Comparison of ENCODE assay signal across 8 mouse cellular contexts in genomic region chr5:137656977-137657376, GRCm38 (mm10). TPM values are rescaled to one million over a fixed set of nuclear protein-coding genes. Genes with fewer than 3 reads are reported as not detected.
DNase-seq lines count a peak whose midpoint lies in the region; ATAC-seq lines count a peak whose summit lies in the region.

No protein-coding gene starts in this region.

- H3K9me3 ChIP-seq in limb, embryonic 13.5 days: no peaks in the 10 kb centered on the region
- no peaks in the 10 kb centered on the region for H3K9me3 ChIP-seq in midbrain, embryonic 15.5 days
- no peaks in the 10 kb centered on the region for H3K9me3 ChIP-seq in stomach, embryonic 16.5 days (replicated peaks; ENCODE audit: control insufficient read depth, low read length)

- H3K36me3 ChIP-seq in limb, embryonic 13.5 days: peaks cover 59% of the 10 kb centered on the region
- H3K36me3 ChIP-seq in midbrain, embryonic 15.5 days (replicated peaks): 0 out of 2 replicates have a peak, but pooled peaks cover 7% of the 10 kb centered on the region
- peaks cover 6% of the 10 kb centered on the region; the same call in 1 of the 2 replicates for H3K36me3 ChIP-seq in stomach, embryonic 16.5 days (ENCODE audit: control insufficient read depth, insufficient read depth, low read length)

- no peak overlapping the region for H3K4me2 ChIP-seq in limb, embryonic 13.5 days (replicated peaks)
- no peak overlapping the region for H3K4me2 ChIP-seq in midbrain, embryonic 15.5 days
- no peak overlapping the region for H3K4me2 ChIP-seq in stomach, embryonic 16.5 days (ENCODE audit: low read depth, low read length)

- DNase-seq in 416B (ENCODE audit: low read depth): peak; percentile 73
- DNase-seq in embryo, embryonic 10 days (ENCODE audit: low spot score): peak; percentile 84
- DNase-seq in gastrocnemius, postnatal 25 days: peak; percentile 72
- peak; percentile 80 to 87 for DNase-seq in kidney, adult 8-10 months

- no peak overlapping the region; the same call in 1 of the 2 replicates for H3K27ac ChIP-seq in limb, embryonic 13.5 days
- H3K27ac ChIP-seq in midbrain, embryonic 15.5 days: peak overlapping the region; percentile 13; the same call in 1 of the 2 replicates
- H3K27ac ChIP-seq in stomach, embryonic 16.5 days (ENCODE audit: low read length): peak overlapping the region; percentile 40

- ATAC-seq in activated CD4-positive, CD25-positive, alpha-beta regulatory T cell, adult 4 months: peak; percentile 36
- ATAC-seq in limb, embryonic 13.5 days (ENCODE audit: low FRiP score, low read depth): peak; percentile 51; the same call in 1 of the 2 replicates
- no peak; the same call in 1 of the 2 replicates for ATAC-seq in midbrain, embryonic 15.5 days (replicated peaks)
- ATAC-seq in stomach, embryonic 16.5 days (ENCODE audit: insufficient read depth, low FRiP score): peak; percentile 70; the same call in 1 of the 2 replicates

- H3K9ac ChIP-seq in limb, embryonic 13.5 days: no peak overlapping the region
- no peak overlapping the region for H3K9ac ChIP-seq in midbrain, embryonic 15.5 days
- H3K9ac ChIP-seq in stomach, embryonic 16.5 days (ENCODE audit: low read length): no peak overlapping the region

- no peak overlapping the region for H3K4me3 ChIP-seq in limb, embryonic 13.5 days
- H3K4me3 ChIP-seq in midbrain, embryonic 15.5 days: no peak overlapping the region
- H3K4me3 ChIP-seq in stomach, embryonic 16.5 days (replicated peaks; ENCODE audit: low read length): no peak overlapping the region

- WGBS in limb, embryonic 13.5 days: 27% methylated on average over 6 of the region's 6 CpGs
- 38% methylated on average over 6 of the region's 6 CpGs for WGBS in midbrain, embryonic 15.5 days
- 21% methylated on average over 6 of the region's 6 CpGs for WGBS in stomach, embryonic 16.5 days

- H3K27me3 ChIP-seq in limb, embryonic 13.5 days: no peaks in the 10 kb centered on the region
- H3K27me3 ChIP-seq in midbrain, embryonic 15.5 days (replicated peaks): no peaks in the 10 kb centered on the region
- H3K27me3 ChIP-seq in stomach, embryonic 16.5 days (ENCODE audit: control insufficient read depth, insufficient read depth, low read length): no peaks in the 10 kb centered on the region

- H3K4me1 ChIP-seq in limb, embryonic 13.5 days: 0 out of 2 replicates have a peak, but pooled peaks cover 6% of the 10 kb centered on the region
- H3K4me1 ChIP-seq in midbrain, embryonic 15.5 days: peaks cover 8% of the 10 kb centered on the region; the same call in 1 of the 2 replicates
- 0 out of 2 replicates have a peak, but pooled peaks cover 3% of the 10 kb centered on the region for H3K4me1 ChIP-seq in stomach, embryonic 16.5 days (ENCODE audit: control insufficient read depth, insufficient read depth, low read length)

RNA-seq across cellular contexts. Expression of gene Irs3, which starts 11.5 kb away (rescaled TPM):
- not detected for polyA plus RNA-seq in activated CD4-positive, CD25-positive, alpha-beta regulatory T cell, adult 4 months (2017; shearing (Covaris generic))
- 1 to 10 TPM in 1 of 2 experiments, under 1 TPM in 1; 0.36 to 1.5 TPM for total RNA-seq in gastrocnemius, postnatal 25 days (2021)
- 0.18 and 0.26 TPM in 2 replicates for polyA plus RNA-seq in limb, embryonic 13.5 days (2015; fragmentation: Nextera tagmentation; extraction: Ambion mirVana)
- polyA plus RNA-seq in midbrain, embryonic 15.5 days (2015; fragmentation: Nextera tagmentation; extraction: Ambion mirVana): 0.09 and 0.17 TPM in 2 replicates
- polyA plus RNA-seq in stomach, embryonic 16.5 days (2015; fragmentation: Nextera tagmentation; extraction: Ambion mirVana): 0.14 and 0.19 TPM in 2 replicates

RNA-seq across cellular contexts. Expression of gene Sap25, which starts 15.8 kb away (rescaled TPM):
- polyA plus RNA-seq in activated CD4-positive, CD25-positive, alpha-beta regulatory T cell, adult 4 months (2017; shearing (Covaris generic)): 10 to 100 TPM; 30.0 to 32.3 TPM
- total RNA-seq in gastrocnemius, postnatal 25 days (2021): 1 to 10 TPM; 1.8 to 2.7 TPM
- polyA plus RNA-seq in limb, embryonic 13.5 days (2015; fragmentation: Nextera tagmentation; extraction: Ambion mirVana): 7.3 and 8.9 TPM in 2 replicates
- polyA plus RNA-seq in midbrain, embryonic 15.5 days (2015; fragmentation: Nextera tagmentation; extraction: Ambion mirVana): 4.8 and 6.8 TPM in 2 replicates
- polyA plus RNA-seq in stomach, embryonic 16.5 days (2015; fragmentation: Nextera tagmentation; extraction: Ambion mirVana): 6.8 and 9.4 TPM in 2 replicates

RNA-seq across cellular contexts. Expression of gene Agfg2, which starts 27.5 kb away (rescaled TPM):
- polyA plus RNA-seq in activated CD4-positive, CD25-positive, alpha-beta regulatory T cell, adult 4 months (2017; shearing (Covaris generic)): 10 to 100 TPM; 15.8 to 20.1 TPM
- total RNA-seq in gastrocnemius, postnatal 25 days (2021): 1 to 10 TPM; 3.3 to 4.7 TPM
- 19.4 and 19.7 TPM in 2 replicates for polyA plus RNA-seq in limb, embryonic 13.5 days (2015; fragmentation: Nextera tagmentation; extraction: Ambion mirVana)
- 17.0 and 18.3 TPM in 2 replicates for polyA plus RNA-seq in midbrain, embryonic 15.5 days (2015; fragmentation: Nextera tagmentation; extraction: Ambion mirVana)
- polyA plus RNA-seq in stomach, embryonic 16.5 days (2015; fragmentation: Nextera tagmentation; extraction: Ambion mirVana): 16.3 and 19.0 TPM in 2 replicates

RNA-seq across cellular contexts. Expression of gene Gm20605, which starts 28.0 kb away (rescaled TPM):
- 10 to 100 TPM in 1 of 2 experiments, 1 to 10 TPM in 1; 8.1 to 10.2 TPM for polyA plus RNA-seq in activated CD4-positive, CD25-positive, alpha-beta regulatory T cell, adult 4 months (2017; shearing (Covaris generic))
- 1 to 10 TPM; 2.9 to 3.9 TPM for total RNA-seq in gastrocnemius, postnatal 25 days (2021)
- 6.1 and 9.6 TPM in 2 replicates for polyA plus RNA-seq in limb, embryonic 13.5 days (2015; fragmentation: Nextera tagmentation; extraction: Ambion mirVana)
- 11.3 and 11.8 TPM in 2 replicates for polyA plus RNA-seq in midbrain, embryonic 15.5 days (2015; fragmentation: Nextera tagmentation; extraction: Ambion mirVana)
- polyA plus RNA-seq in stomach, embryonic 16.5 days (2015; fragmentation: Nextera tagmentation; extraction: Ambion mirVana): 9.4 and 12.2 TPM in 2 replicates

RNA-seq across cellular contexts. Expression of gene Lrch4, which starts 28.1 kb away (rescaled TPM):
- 10 to 100 TPM; 61.6 to 68.6 TPM for polyA plus RNA-seq in activated CD4-positive, CD25-positive, alpha-beta regulatory T cell, adult 4 months (2017; shearing (Covaris generic))
- 10 to 100 TPM; 13.9 to 15.4 TPM for total RNA-seq in gastrocnemius, postnatal 25 days (2021)
- polyA plus RNA-seq in limb, embryonic 13.5 days (2015; fragmentation: Nextera tagmentation; extraction: Ambion mirVana): 34.0 and 34.3 TPM in 2 replicates
- 18.8 and 19.1 TPM in 2 replicates for polyA plus RNA-seq in midbrain, embryonic 15.5 days (2015; fragmentation: Nextera tagmentation; extraction: Ambion mirVana)
- polyA plus RNA-seq in stomach, embryonic 16.5 days (2015; fragmentation: Nextera tagmentation; extraction: Ambion mirVana): 36.4 and 39.4 TPM in 2 replicates
